Mouse (Mus musculus): ENCODE measurements around the gene Nxnl1.

Gene Nxnl1

GRCm38 (mm10) chr8:71572077-71572476, 5.7 kb upstream of the Nxnl1 start:
- CTCF ChIA-PET, result interaction anchor here in 1 of 4 experiments (1.0 kb wide), 1 partner anchor 15 kb away, joined by 4 read pairs; no protein-coding TSS in a partner anchor
- POLR2A ChIA-PET, result interaction anchor here in 2 of 4 experiments (3.1 to 4.7 kb wide), 3 partner anchors 8 to 57 kb away, joined by 18 to 73 read pairs (median 36); no protein-coding TSS in a partner anchor

DNA sequence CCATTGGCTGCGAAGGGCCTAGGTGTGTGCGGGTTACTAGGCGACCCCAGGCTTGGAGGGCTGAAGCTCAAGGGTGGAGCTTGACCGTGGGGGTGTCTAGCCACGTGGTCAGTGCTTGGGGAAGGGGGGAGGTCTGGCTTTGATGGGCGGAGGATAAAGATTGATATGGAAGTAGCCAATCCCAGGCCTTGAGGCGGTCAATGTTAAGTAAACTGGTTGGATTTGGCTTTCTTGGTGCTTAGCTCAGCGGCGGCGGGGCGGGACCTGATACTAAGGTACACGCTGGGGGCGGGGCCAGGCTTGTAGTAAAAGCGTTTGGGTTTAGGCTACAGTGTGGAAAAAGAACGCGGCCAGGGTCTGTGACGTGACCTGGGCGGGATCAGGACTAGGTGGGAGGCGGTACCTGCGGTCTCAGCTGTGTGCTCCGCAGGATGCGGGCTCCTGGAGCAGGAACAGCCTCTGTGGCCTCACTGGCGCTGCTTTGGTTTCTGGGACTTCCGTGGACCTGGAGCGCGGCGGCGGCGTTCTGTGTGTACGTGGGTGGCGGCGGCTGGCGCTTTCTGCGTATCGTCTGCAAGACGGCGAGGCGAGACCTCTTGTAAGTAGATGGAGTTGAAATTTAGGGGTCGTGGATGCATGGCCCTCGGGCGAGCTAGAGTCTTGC, 4.0 kb upstream of the Nxnl1 start:
- CTCF ChIA-PET, result interaction anchor here (0.5 to 3.7 kb wide), 36 partner anchors 9 to 1012 kb away, joined by 3 to 40 read pairs (median 5); partner anchors contain the start of genes Tmem221 (in 2 of the 4), Ap1m1 (in 1 of the 4), Bst2 (in 1 of the 4) and Colgalt1 (in 1 of the 4)
- POLR2A ChIA-PET, result interaction anchor here (0.6 to 4.7 kb wide), 117 partner anchors 8 to 1031 kb away, joined by 3 to 104 read pairs (median 5); partner anchors contain the start of genes Colgalt1 (in 3 of the 4), Mvb12a (in 3 of the 4), Pgls (in 3 of the 4) and Tmem221 (in 3 of the 4)

GRCm38 (mm10) chr8:71569366-71570290, 3.2 kb upstream of the Nxnl1 start:
- ChIA-PET CTCF (interaction anchor here (0.5 to 3.7 kb wide), 47 partner anchors 7 to 1011 kb away, joined by 3 to 40 read pairs (median 5); partner anchors contain the start of genes Tmem221 (in 3 of the 4), Ap1m1 (in 1 of the 4), Bst2 (in 1 of the 4) and Colgalt1 (in 1 of the 4)), POLR2A (interaction anchor here (0.6 to 4.7 kb wide), 150 partner anchors 7 to 1032 kb away, joined by 3 to 104 read pairs (median 4); partner anchors contain the start of genes Tmem221 (in 4 of the 4), Colgalt1 (in 3 of the 4), Klf2 (in 3 of the 4) and Mvb12a (in 3 of the 4))

- POLR2A ChIA-PET, result interaction anchor here (0.6 to 4.7 kb wide), 99 partner anchors 8 to 1648 kb away, joined by 3 to 104 read pairs (median 5); partner anchors contain the start of genes Colgalt1 (in 3 of the 4), Pgls (in 3 of the 4), Tmem221 (in 3 of the 4) and Jak3 (in 2 of the 4)
- CTCF ChIA-PET, result interaction anchor here in 3 of 4 experiments (0.6 to 3.7 kb wide), 31 partner anchors 7 to 1011 kb away, joined by 3 to 40 read pairs (median 5); partner anchors contain the start of genes Tmem221 (in 2 of the 3), Colgalt1 (in 1 of the 3), Dda1 (in 1 of the 3) and Mvb12a (in 1 of the 3)
Measured at GRCm38 (mm10) chr8:71568941-71569340, 2.5 kb upstream of the Nxnl1 start.

- POLR2A ChIA-PET, result interaction anchor here (0.5 to 4.7 kb wide), 63 partner anchors 9 to 1648 kb away, joined by 3 to 104 read pairs (median 6); partner anchors contain the start of genes Colgalt1 (in 3 of the 4), Pgls (in 3 of the 4), Jak3 (in 2 of the 4) and Klf2 (in 2 of the 4)
- CTCF ChIA-PET, result interaction anchor here (0.5 to 3.7 kb wide), 27 partner anchors 8 to 606 kb away, joined by 3 to 40 read pairs (median 4); partner anchors contain the start of genes Tmem221 (in 2 of the 4), Colgalt1 (in 1 of the 4), Dda1 (in 1 of the 4) and Mvb12a (in 1 of the 4)
Measured at GRCm38 (mm10) chr8:71568387-71568937, 2.1 kb upstream of the Nxnl1 start, which contains the start of gene Slc27a1. Gene Slc27a1 (plus strand): TSS chr8:71568882.

DNA sequence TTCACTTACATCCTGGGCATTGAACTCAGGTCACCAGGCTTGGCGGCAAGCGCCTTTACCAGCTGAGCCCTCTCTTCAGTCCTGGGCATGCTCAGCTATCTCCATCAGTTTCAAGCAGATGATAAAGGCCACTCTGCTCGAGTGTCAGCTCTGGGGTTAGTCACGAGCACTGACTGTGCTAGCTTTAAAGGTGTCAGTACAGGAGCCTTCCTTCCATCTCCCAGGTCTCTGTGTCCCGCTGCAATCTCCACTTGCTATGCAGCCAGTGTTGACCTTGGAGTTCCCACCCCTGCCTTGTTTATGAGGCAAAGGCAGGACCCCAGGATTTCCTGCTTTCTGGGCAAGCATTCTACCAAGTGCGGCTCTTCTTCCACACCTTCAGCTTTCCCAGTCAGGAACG, 1.2 kb upstream of the Nxnl1 start:
- POLR2A ChIA-PET, result interaction anchor here (0.6 to 4.7 kb wide), 17 partner anchors 12 to 110 kb away, joined by 3 to 104 read pairs (median 34); partner anchors contain the start of genes Colgalt1 (in 2 of the 4), Pgls (in 2 of the 4), Jak3 (in 1 of the 4) and Unc13a (in 1 of the 4)

GRCm38 (mm10) chr8:71563992-71564391, 2.4 kb downstream of the Nxnl1 start:
- POLR2A ChIA-PET, result interaction anchor here in 2 of 4 experiments (1.0 to 2.6 kb wide), 7 partner anchors 26 to 68 kb away, joined by 3 to 7 read pairs (median 4); no protein-coding TSS in a partner anchor
- CTCF ChIA-PET, result interaction anchor here in 3 of 4 experiments (0.5 to 4.0 kb wide), 6 partner anchors 16 to 102 kb away, joined by 3 to 40 read pairs (median 13); partner anchors contain the start of gene Pgls (in 1 of the 3)

More for the DNA sequence above, 1.2 kb upstream of the Nxnl1 start:
- CTCF ChIA-PET, result interaction anchor here in 3 of 4 experiments (0.5 to 3.7 kb wide), 10 partner anchors 10 to 98 kb away, joined by 3 to 40 read pairs (median 4); partner anchors contain the start of gene Mvb12a (in 1 of the 3)

GRCm38 (mm10) chr8:71562751-71563150, 3.6 kb downstream of the Nxnl1 start:
- ChIA-PET CTCF (interaction anchor here (0.6 to 4.0 kb wide), 37 partner anchors 10 to 169 kb away, joined by 3 to 40 read pairs (median 4); partner anchors contain the start of genes Pgls (in 2 of the 4), Fcho1 (in 1 of the 4) and Mvb12a (in 1 of the 4)), POLR2A (interaction anchor here in 3 of 4 experiments (0.6 to 2.3 kb wide), 12 partner anchors 8 to 123 kb away, joined by 3 to 10 read pairs (median 4); partner anchors contain the start of gene Mvb12a (in 2 of the 3))

GRCm38 (mm10) chr8:71561401-71561800, 5.0 kb downstream of the Nxnl1 start:
- ChIA-PET CTCF (interaction anchor here (0.6 to 4.0 kb wide), 45 partner anchors 8 to 696 kb away, joined by 3 to 40 read pairs (median 4); partner anchors contain the start of genes Mvb12a (in 2 of the 4), Pgls (in 2 of the 4), Colgalt1 (in 1 of the 4) and Fcho1 (in 1 of the 4)), POLR2A (interaction anchor here in 3 of 4 experiments (0.8 to 2.3 kb wide), 12 partner anchors 9 to 110 kb away, joined by 3 to 12 read pairs (median 4); partner anchors contain the start of gene Unc13a (in 1 of the 3))

- POLR2A ChIA-PET, result interaction anchor here in 3 of 4 experiments (0.9 to 3.3 kb wide), 14 partner anchors 9 to 107 kb away, joined by 3 to 35 read pairs (median 6); partner anchors contain the start of gene Slc27a1 (in 1 of the 3)
- CTCF ChIA-PET, result interaction anchor here (0.6 to 4.0 kb wide), 41 partner anchors 9 to 679 kb away, joined by 3 to 40 read pairs (median 4); partner anchors contain the start of genes Fcho1 (in 2 of the 4), Mvb12a (in 2 of the 4), Pgls (in 2 of the 4) and Colgalt1 (in 1 of the 4)
Measured at GRCm38 (mm10) chr8:71560765-71561164, 5.6 kb downstream of the Nxnl1 start.

- CTCF ChIA-PET, result interaction anchor here (0.6 to 4.0 kb wide), 11 partner anchors 10 to 679 kb away, joined by 3 to 40 read pairs (median 6); partner anchors contain the start of genes Colgalt1 (in 1 of the 4), Fcho1 (in 1 of the 4), Pgls (in 1 of the 4) and Slc27a1 (in 1 of the 4)
Measured at GRCm38 (mm10) chr8:71560071-71560470, 6.3 kb downstream of the Nxnl1 start.

GRCm38 (mm10) chr8:71558958-71559690, 7.3 kb downstream of the Nxnl1 start:
- POLR2A ChIA-PET, result interaction anchor here (0.5 to 3.3 kb wide), 79 partner anchors 9 to 720 kb away, joined by 3 to 66 read pairs (median 4); partner anchors contain the start of genes Colgalt1 (in 3 of the 4), Mvb12a (in 3 of the 4), Pgls (in 3 of the 4) and Slc27a1 (in 2 of the 4)
- CTCF ChIA-PET, result interaction anchor here (0.6 to 2.4 kb wide), 52 partner anchors 10 to 714 kb away, joined by 3 to 34 read pairs (median 4); partner anchors contain the start of genes Slc27a1 (in 2 of the 4), Abhd8 (in 1 of the 4), Colgalt1 (in 1 of the 4) and Fcho1 (in 1 of the 4)

More at GRCm38 (mm10) chr8:71560071-71560470, 6.3 kb downstream of the Nxnl1 start:
- POLR2A ChIA-PET, result interaction anchor here in 2 of 4 experiments (0.6 to 3.3 kb wide), 16 partner anchors 9 to 219 kb away, joined by 3 to 66 read pairs (median 9); partner anchors contain the start of genes Slc27a1 (in 2 of the 2), Babam1 (in 1 of the 2), Colgalt1 (in 1 of the 2) and Fam129c (in 1 of the 2)

GRCm38 (mm10) chr8:71558071-71558957, 8.1 kb downstream of the Nxnl1 start, which contains the start of gene Tmem221:
Gene Tmem221 (minus strand): TSS chr8:71558871.
- CTCF ChIA-PET, result interaction anchor here (0.6 to 2.4 kb wide), 43 partner anchors 10 to 713 kb away, joined by 3 to 34 read pairs (median 4); partner anchors contain the start of genes Slc27a1 (in 2 of the 4), Abhd8 (in 1 of the 4), Colgalt1 (in 1 of the 4) and Fcho1 (in 1 of the 4)
- POLR2A ChIA-PET, result interaction anchor here (0.5 to 3.3 kb wide), 70 partner anchors 8 to 719 kb away, joined by 3 to 66 read pairs (median 4); partner anchors contain the start of genes Colgalt1 (in 3 of the 4), Mvb12a (in 3 of the 4), Pgls (in 3 of the 4) and Slc27a1 (in 2 of the 4)

All from embryonic stem cell, embryonic (primary cell).